Mouse (Mus musculus) kidney, embryonic 14.5 days (tissue): ENCODE data around the gene Foxp4. TPM values are rescaled to one million over a fixed set of nuclear protein-coding genes. Genes with fewer than 3 reads are reported as not detected.

Experiments used
- ATAC-seq: fragments of 200-750 bp; cut with Nextera tagmentation; 2 replicates; pipeline ENCODE4 v1.8.0; 2017; ENCODE audit warnings: moderate number of reproducible peaks, mild to moderate bottlenecking, moderate TSS enrichment, moderate library complexity; ENCODE audit not compliant: low FRiP score, low TSS enrichment
- H3K27ac ChIP-seq: fragments of 300-500 bp; sonication (generic); 2 replicates; pipeline ENCODE4 v1.5.1; 2014; ENCODE audit warnings: low read depth, mild to moderate bottlenecking, low read length, moderate library complexity, mixed read lengths
- H3K27me3 ChIP-seq: fragments of 300-500 bp; sonication (generic); 2 replicates; pipeline ENCODE4 v1.6.1; 2014; ENCODE audit warnings: mild to moderate bottlenecking, low read length; ENCODE audit not compliant: control insufficient read depth, insufficient read depth
- H3K36me3 ChIP-seq: fragments of 300-500 bp; sonication (generic); 2 replicates; pipeline ENCODE4 v1.6.1; 2014; ENCODE audit warnings: low read length, mixed read lengths; ENCODE audit not compliant: control insufficient read depth, insufficient read depth
- H3K4me1 ChIP-seq: fragments of 300-500 bp; sonication (generic); 2 replicates; pipeline ENCODE4 v1.6.1; 2014; ENCODE audit warnings: low read length, mixed read lengths; ENCODE audit not compliant: control insufficient read depth, insufficient read depth
- H3K4me2 ChIP-seq: fragments of 300-500 bp; sonication (generic); replicated peaks from 2 replicates; pipeline ENCODE4 v1.6.1; 2014; ENCODE audit warnings: low read depth, mild to moderate bottlenecking, low read length
- H3K4me3 ChIP-seq: fragments of 300-500 bp; sonication (generic); 2 replicates; pipeline ENCODE4 v1.5.1; 2014; ENCODE audit warnings: mild to moderate bottlenecking, low read length
- H3K9ac ChIP-seq: fragments of 300-500 bp; sonication (generic); 2 replicates; pipeline ENCODE4 v1.6.1; 2014; ENCODE audit warnings: low read depth, mild to moderate bottlenecking, low read length, moderate library complexity
- H3K9me3 ChIP-seq: fragments of 300-500 bp; sonication (generic); 2 replicates; pipeline ENCODE4 v1.6.1; 2016; ENCODE audit warnings: low read length; ENCODE audit not compliant: control insufficient read depth
- WGBS: fragments of 180-500 bp; shearing (Covaris S2); extraction: QIAGEN DNeasy Blood & Tissue Kit; methylation state at CpG from one replicate; pipeline ENCODE4 v1.1.7; 2014; 5-methylcytosine and 5-hydroxymethylcytosine counted together
- polyA plus RNA-seq: library from polyadenylated mRNA; unstranded; fragments of >200 nt; fragmentation: Nextera tagmentation; extraction: Ambion mirVana; gene quantifications from 2 replicates; pipeline ENCODE4 v1.2.1, GENCODE M21; 2014

The Foxp4 gene
- polyA plus RNA-seq, 1 experiment from 2014 or later = 25.4 TPM

DNA sequence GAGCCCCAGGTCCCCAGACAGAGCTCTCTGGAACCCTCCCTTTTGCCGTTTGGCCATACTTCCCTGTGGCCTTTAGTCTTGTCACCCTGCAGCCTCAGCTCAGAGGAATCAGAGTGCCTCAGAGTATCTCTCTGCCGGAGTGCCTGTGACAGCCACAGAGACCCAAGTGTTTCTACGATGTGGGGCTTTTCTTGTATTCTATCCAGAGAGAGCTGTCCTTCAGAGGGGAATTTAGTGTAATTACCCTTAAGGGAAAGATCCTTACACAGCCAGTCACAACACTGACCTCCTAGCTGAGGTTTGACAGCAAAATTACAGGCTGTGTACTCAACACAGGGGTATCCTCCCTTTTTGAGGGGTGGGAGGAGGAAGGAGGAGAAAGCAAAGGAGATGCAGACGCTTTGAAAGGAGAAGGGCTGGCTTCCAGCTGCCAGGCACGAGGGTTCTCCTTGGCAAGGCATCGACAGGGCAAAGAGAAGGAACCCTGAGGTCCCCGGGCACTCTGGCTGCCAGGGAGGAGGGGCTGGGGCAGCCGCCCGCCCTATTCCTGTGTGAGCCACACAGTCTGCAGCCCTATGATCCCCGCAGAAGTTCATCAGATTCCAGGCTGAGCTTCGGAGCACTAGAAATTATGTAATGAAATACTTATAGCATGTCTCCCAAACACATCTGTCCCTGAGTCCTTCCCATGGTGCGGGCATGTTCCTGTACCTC lies 28.1 kb upstream of the Foxp4 start:
- Histone ChIP-seq H3K9ac (peak overlapping the region; percentile 14; the same call in 1 of the 2 replicates), H3K9me3 (no peaks in the 10 kb centered on the region), H3K4me2 (no peak overlapping the region), H3K36me3 (no peaks in the 10 kb centered on the region), H3K27ac (no peak overlapping the region), H3K4me1 (peaks cover 16% of the 10 kb centered on the region), H3K27me3 (no peaks in the 10 kb centered on the region), H3K4me3 (no peak overlapping the region)
- no peak for ATAC-seq
- 16% methylated on average over 12 of the region's 12 CpGs for WGBS

DNA sequence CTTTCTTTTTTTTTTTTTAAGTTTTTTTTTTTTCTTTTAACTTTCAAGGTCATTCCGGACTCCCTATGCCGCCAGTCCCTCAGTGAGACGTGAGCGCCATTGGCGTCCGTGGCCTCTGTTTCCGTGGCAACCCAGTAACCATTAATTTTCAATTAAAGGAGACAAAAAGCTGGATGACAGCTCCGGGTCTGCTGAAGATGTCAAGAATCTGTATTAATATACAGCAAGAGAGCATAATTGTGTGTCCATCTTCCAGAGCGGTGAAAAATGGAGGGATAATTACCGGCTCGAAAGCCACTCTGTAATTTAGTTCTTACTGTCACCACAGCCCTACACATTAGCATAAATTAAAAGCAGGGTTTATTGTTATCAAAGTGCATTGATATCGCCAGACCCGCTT lies 27.0 kb upstream of the Foxp4 start:
- Histone ChIP-seq H3K4me3 (no peak overlapping the region), H3K4me2 (no peak overlapping the region), H3K27me3 (no peaks in the 10 kb centered on the region), H3K9ac (no peak overlapping the region), H3K36me3 (no peaks in the 10 kb centered on the region), H3K9me3 (no peaks in the 10 kb centered on the region), H3K27ac (no peak overlapping the region), H3K4me1 (peaks cover 27% of the 10 kb centered on the region)
- no peak for ATAC-seq
- WGBS = 70% methylated on average over 13 of the region's 13 CpGs

DNA sequence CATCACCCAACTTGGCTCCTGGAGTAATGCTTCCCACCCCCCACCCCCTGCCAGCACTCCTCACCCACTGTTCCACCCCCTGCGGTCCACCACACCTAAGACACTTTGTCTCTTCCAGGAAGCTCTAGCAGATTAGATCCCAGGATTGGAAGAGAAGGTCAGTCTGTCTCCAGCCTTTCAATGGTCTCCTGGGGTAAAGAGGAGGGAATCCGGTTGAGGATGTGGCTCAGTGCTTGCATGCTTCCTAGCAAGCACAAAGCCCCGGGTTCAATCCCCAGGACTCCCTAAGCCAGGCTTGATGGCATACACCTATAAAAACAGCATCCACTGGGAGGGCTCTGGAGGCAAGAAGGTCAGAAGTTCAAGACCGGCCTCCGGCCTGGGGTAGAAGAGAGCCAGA lies 26.4 kb upstream of the Foxp4 start:
- no peak overlapping the region for H3K27ac ChIP-seq
- WGBS = 72% methylated on average over 5 of the region's 5 CpGs
- H3K4me1 ChIP-seq = peaks cover 27% of the 10 kb centered on the region
- H3K9me3 ChIP-seq = no peaks in the 10 kb centered on the region
- H3K4me2 ChIP-seq = no peak overlapping the region
- no peak for ATAC-seq
- no peak overlapping the region for H3K4me3 ChIP-seq
- no peaks in the 10 kb centered on the region for H3K36me3 ChIP-seq
- H3K9ac ChIP-seq = no peak overlapping the region
- no peaks in the 10 kb centered on the region for H3K27me3 ChIP-seq

DNA sequence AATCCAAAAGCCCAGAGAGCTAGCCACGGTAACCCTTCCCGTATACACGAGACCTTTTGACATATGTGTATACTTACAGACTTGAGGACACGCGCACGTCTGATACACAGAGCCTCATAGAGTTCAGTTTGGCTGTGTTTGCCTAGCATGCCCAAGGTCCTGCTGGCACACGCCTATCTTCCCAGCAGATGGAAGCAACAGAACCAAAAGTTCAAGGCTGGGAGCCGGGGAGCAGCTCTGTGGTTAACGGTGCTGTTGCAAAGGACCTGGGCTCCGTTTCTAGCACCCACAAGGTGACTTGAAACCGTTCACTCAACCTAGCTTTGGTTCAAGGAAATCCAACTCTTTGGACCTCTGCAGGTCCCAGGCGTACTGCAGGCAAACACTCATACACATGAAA lies 25.0 kb upstream of the Foxp4 start:
- Histone ChIP-seq H3K36me3 (no peaks in the 10 kb centered on the region), H3K27ac (no peak overlapping the region), H3K4me3 (no peak overlapping the region), H3K9me3 (no peaks in the 10 kb centered on the region), H3K9ac (no peak overlapping the region), H3K4me1 (peaks cover 18% of the 10 kb centered on the region; the same call in 1 of the 2 replicates), H3K4me2 (no peak overlapping the region), H3K27me3 (no peaks in the 10 kb centered on the region)
- no peak for ATAC-seq
- WGBS = 91% methylated on average over 12 of the region's 12 CpGs

DNA sequence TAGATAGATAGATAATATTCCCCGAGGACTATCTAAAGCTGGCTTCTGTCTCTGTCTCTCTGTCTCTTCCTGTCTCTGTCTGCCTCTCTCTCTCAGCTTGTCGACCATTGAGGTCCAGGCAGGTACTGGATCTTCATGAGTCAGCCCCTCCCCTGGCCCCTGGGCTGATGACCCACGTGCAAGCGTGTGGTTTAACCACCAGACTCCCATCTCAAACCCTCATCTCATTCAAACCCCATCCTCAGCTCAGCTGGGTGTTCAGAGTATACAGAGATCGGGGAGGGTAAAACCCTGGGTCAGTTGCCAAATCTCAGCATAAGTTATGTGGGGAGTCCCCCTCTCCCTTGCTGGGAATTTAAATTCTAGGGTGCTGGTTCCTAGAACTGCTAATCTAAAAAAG lies 24.3 kb upstream of the Foxp4 start:
- no peak overlapping the region for H3K4me2 ChIP-seq
- H3K9ac ChIP-seq = no peak overlapping the region
- no peaks in the 10 kb centered on the region for H3K9me3 ChIP-seq
- no peaks in the 10 kb centered on the region for H3K36me3 ChIP-seq
- no peak for ATAC-seq
- no peak overlapping the region for H3K27ac ChIP-seq
- no peak overlapping the region for H3K4me3 ChIP-seq
- H3K27me3 ChIP-seq = no peaks in the 10 kb centered on the region
- 81% methylated on average over 5 of the region's 5 CpGs for WGBS
- peaks cover 18% of the 10 kb centered on the region; the same call in 1 of the 2 replicates for H3K4me1 ChIP-seq

DNA sequence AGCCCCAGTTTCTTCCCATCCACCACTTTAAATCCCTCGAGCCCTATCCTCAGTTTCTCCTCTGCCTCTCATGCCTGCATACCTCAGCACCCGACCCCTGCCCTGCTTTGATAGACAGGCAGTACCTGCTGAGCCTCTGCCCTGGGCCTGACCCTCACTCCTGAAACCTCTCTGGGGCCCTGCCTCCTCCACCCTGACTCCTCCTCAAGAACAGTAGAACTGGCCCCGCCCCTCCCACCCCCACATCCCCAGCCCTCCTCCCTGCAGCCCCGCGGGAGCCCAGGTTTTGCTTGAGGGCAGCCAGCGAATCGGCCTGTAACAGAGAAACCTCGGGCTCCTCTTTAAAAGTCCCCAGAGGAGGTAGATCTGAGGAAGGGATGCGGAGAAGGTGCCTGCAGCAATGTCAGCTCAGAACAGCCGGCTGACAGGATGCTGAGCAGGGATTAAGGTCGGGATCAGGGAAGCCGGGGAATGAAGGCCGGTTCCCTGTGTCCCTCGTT lies 22.5 kb upstream of the Foxp4 start:
- H3K27ac ChIP-seq = no peak overlapping the region

DNA sequence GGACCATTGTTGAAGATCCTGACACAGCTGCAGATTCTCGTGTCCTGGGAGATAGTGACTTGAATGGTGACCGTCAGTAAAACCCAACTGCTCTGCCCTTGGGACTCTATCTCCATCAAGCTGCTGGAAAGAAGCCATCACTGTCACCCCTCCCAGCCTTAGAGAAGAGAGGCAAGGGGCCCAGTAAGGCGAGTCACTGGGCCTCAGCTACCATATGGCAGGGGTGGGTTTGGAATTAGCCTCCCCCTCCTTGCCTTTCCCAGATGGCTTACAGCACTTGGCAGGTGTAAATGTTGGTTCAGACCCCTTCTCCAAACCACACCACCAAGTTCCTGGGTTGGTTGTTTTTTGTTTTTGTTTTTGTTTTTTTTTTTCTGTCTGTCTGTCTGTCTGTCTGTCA lies 21.7 kb upstream of the Foxp4 start:
- Histone ChIP-seq H3K4me3 (no peak overlapping the region), H3K4me2 (no peak overlapping the region), H3K27me3 (no peaks in the 10 kb centered on the region), H3K9ac (no peak overlapping the region), H3K36me3 (no peaks in the 10 kb centered on the region), H3K9me3 (no peaks in the 10 kb centered on the region), H3K4me1 (peaks cover 10% of the 10 kb centered on the region; the same call in 1 of the 2 replicates), H3K27ac (no peak overlapping the region)
- WGBS = 67% methylated on average over 3 of the region's 3 CpGs
- ATAC-seq = no peak

More for the DNA sequence above, 22.5 kb upstream of the Foxp4 start:
- H3K27me3 ChIP-seq = no peaks in the 10 kb centered on the region
- peak overlapping the region; percentile 14; the same call in 1 of the 2 replicates for H3K4me3 ChIP-seq
- peak overlapping the region; percentile 40; the same call in 1 of the 2 replicates for H3K9ac ChIP-seq
- peak; percentile 78 for ATAC-seq
- peak overlapping the region; percentile 26 for H3K4me2 ChIP-seq
- H3K36me3 ChIP-seq = no peaks in the 10 kb centered on the region
- WGBS = 4% methylated on average over 14 of the region's 14 CpGs
- no peaks in the 10 kb centered on the region for H3K9me3 ChIP-seq
- H3K4me1 ChIP-seq = peaks cover 10% of the 10 kb centered on the region; the same call in 1 of the 2 replicates

DNA sequence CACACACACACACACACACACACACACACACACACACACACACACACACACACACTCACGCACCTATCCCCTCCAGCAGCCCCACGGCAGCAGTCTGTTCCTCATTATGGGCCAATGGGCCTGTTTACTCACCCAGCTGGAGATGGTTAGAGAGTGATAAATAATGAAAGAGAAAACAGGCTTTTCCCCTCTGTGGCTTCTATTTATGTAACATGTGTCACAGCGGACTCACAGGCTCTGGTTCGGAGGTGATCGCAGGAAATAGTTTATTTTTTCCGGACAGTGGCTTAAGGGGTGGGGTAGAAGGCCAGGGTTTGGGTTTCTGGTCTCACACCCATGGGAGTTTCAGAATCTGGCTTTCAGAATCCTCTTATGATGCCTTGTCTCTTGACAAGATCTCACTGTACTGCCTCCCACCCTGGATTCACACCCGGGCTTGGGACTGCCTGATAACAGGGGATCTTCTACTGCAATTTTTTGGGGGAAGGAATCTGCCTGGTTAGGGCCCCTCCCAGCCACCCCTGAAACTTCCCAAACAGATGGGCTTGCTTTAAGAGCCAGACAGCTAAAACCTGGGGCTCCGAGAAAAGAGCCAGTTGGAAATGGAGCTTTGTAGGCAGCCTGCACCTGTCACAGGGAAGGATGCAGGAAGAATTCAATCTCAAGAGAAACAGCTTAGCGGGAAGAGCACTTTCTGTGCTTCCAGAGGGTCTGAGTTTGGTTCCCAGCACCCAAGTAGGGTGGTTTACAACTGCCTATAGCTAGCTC lies 18.8 kb upstream of the Foxp4 start:
- no peak overlapping the region for H3K9ac ChIP-seq
- ATAC-seq = 0 out of 2 replicates have a peak, but pooled peaks have one; percentile 26
- H3K4me1 ChIP-seq = peaks cover 10% of the 10 kb centered on the region; the same call in 1 of the 2 replicates

DNA sequence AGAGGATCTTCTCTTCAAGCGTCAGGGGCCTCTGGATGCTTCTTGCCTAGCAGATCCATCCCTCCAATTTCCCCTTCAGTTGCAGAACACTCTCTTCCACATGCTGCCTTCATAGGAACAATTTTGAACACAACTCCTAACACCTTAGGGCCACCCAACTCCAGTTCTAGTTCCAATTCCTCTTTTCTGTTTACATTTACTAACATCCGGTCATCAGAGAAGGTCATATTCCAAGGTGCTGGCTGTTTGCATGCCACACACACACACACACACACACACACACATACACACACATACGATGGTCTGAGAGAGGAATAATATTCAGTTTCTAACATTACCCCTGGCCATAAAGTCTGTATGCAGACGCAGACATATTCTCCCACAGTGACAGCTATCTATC lies 17.6 kb upstream of the Foxp4 start:
- Histone ChIP-seq H3K36me3 (no peaks in the 10 kb centered on the region), H3K4me3 (no peak overlapping the region), H3K4me1 (peaks cover 5% of the 10 kb centered on the region; the same call in 1 of the 2 replicates), H3K4me2 (no peak overlapping the region), H3K27me3 (no peaks in the 10 kb centered on the region), H3K9me3 (no peaks in the 10 kb centered on the region), H3K27ac (no peak overlapping the region), H3K9ac (no peak overlapping the region)
- 79% methylated on average over 4 of the region's 4 CpGs for WGBS
- no peak for ATAC-seq

More for the DNA sequence above, 18.8 kb upstream of the Foxp4 start:
- no peaks in the 10 kb centered on the region for H3K9me3 ChIP-seq
- peak overlapping the region; percentile 11; the same call in 1 of the 2 replicates for H3K27ac ChIP-seq
- no peaks in the 10 kb centered on the region for H3K27me3 ChIP-seq
- no peaks in the 10 kb centered on the region for H3K36me3 ChIP-seq
- WGBS = 48% methylated on average over 9 of the region's 9 CpGs
- no peak overlapping the region for H3K4me2 ChIP-seq
- no peak overlapping the region for H3K4me3 ChIP-seq
